Mouse (Mus musculus) heart, embryonic 12.5 days (tissue): ENCODE data around the gene Lrrc32. TPM values are rescaled to one million over a fixed set of nuclear protein-coding genes. Genes with fewer than 3 reads are reported as not detected.

Experiments
- ATAC-seq: fragments of 200-750 bp; cut with Nextera tagmentation; 2 replicates; pipeline ENCODE4 v1.8.0; 2017; ENCODE audit warnings: moderate TSS enrichment, moderate library complexity; ENCODE audit not compliant: insufficient number of reproducible peaks, low FRiP score
- H3K27ac ChIP-seq: fragments of 300-500 bp; sonication (generic); 2 replicates; pipeline ENCODE4 v1.5.1; 2016; ENCODE audit warnings: mild to moderate bottlenecking, moderate library complexity; ENCODE audit not compliant: poor library complexity, severe bottlenecking
- H3K27me3 ChIP-seq: fragments of 300-500 bp; sonication (generic); replicated peaks from 2 replicates; pipeline ENCODE4 v1.6.1; 2016; ENCODE audit warnings: mild to moderate bottlenecking, moderate library complexity
- H3K36me3 ChIP-seq: fragments of 300-500 bp; sonication (generic); 2 replicates; pipeline ENCODE4 v1.6.1; 2016; ENCODE audit warnings: mild to moderate bottlenecking, moderate library complexity
- H3K4me1 ChIP-seq: fragments of 300-500 bp; sonication (generic); replicated peaks from 2 replicates; pipeline ENCODE4 v1.6.1; 2016; ENCODE audit warnings: mild to moderate bottlenecking
- H3K4me2 ChIP-seq: fragments of 300-500 bp; sonication (generic); 2 replicates; pipeline ENCODE4 v1.6.1; 2016; ENCODE audit warnings: mild to moderate bottlenecking, moderate library complexity
- H3K4me3 ChIP-seq: fragments of 300-500 bp; sonication (generic); 2 replicates; pipeline ENCODE4 v1.5.1; 2016; ENCODE audit warnings: mild to moderate bottlenecking
- H3K9ac ChIP-seq: fragments of 300-500 bp; sonication (generic); 2 replicates; pipeline ENCODE4 v1.6.1; 2016; ENCODE audit warnings: mild to moderate bottlenecking, moderate library complexity
- H3K9me3 ChIP-seq: fragments of 300-500 bp; sonication (generic); replicated peaks from 2 replicates; pipeline ENCODE4 v1.6.1; 2016; ENCODE audit warnings: mild to moderate bottlenecking, moderate library complexity
- WGBS: fragments of 180-500 bp; shearing (Covaris S2); methylation state at CpG from one replicate; pipeline ENCODE4 v1.1.7; 2016; 5-methylcytosine and 5-hydroxymethylcytosine counted together
- polyA plus RNA-seq: library from polyadenylated mRNA; unstranded; fragments of >200 nt; fragmentation: Nextera tagmentation; extraction: Ambion mirVana; gene quantifications from 2 replicates; pipeline ENCODE4 v1.2.1, GENCODE M21; 2016

The Lrrc32 gene
- polyA plus RNA-seq, 1 experiment from 2014 or later: 7.5 TPM

DNA sequence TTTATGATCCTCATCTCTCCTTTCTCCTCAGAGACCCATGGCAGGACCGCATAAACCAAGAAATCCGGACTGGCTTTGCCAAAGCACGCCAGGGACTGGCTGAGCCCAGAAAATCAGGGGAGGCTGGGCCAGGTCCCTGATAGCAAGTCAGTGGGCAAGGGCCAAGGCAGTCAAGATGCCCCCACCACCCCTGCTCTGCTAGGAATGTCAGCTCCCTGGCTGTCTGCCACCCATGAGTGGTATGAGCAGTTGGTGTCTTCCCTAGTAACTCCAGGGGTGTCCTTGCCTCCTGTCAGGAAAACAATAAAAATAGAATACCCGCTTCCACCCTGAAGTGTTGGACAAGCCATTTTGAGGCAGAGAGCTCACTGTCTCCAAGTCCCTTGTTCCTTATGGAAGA, 11.9 kb upstream of the Lrrc32 start:
- ATAC-seq: no peak
- Histone ChIP-seq H3K4me2 (no peak overlapping the region), H3K27me3 (peaks cover 12% of the 10 kb centered on the region), H3K9ac (no peak overlapping the region), H3K36me3 (no peaks in the 10 kb centered on the region), H3K27ac (no peak overlapping the region), H3K9me3 (no peaks in the 10 kb centered on the region), H3K4me1 (peaks cover 20% of the 10 kb centered on the region), H3K4me3 (no peak overlapping the region)
- 84% methylated on average over 4 of the region's 4 CpGs for WGBS

- Histone ChIP-seq H3K9me3 (no peaks in the 10 kb centered on the region), H3K27me3 (peaks cover 12% of the 10 kb centered on the region), H3K4me1 (peaks cover 28% of the 10 kb centered on the region), H3K4me2 (no peak overlapping the region), H3K36me3 (no peaks in the 10 kb centered on the region), H3K4me3 (no peak overlapping the region), H3K9ac (no peak overlapping the region), H3K27ac (no peak overlapping the region)
- no peak for ATAC-seq
- 78% methylated on average over 1 of the region's 1 CpGs for WGBS
These were observed 8.6 kb upstream of the Lrrc32 start for GRCm38 (mm10) chr7:98480481-98480880.

DNA sequence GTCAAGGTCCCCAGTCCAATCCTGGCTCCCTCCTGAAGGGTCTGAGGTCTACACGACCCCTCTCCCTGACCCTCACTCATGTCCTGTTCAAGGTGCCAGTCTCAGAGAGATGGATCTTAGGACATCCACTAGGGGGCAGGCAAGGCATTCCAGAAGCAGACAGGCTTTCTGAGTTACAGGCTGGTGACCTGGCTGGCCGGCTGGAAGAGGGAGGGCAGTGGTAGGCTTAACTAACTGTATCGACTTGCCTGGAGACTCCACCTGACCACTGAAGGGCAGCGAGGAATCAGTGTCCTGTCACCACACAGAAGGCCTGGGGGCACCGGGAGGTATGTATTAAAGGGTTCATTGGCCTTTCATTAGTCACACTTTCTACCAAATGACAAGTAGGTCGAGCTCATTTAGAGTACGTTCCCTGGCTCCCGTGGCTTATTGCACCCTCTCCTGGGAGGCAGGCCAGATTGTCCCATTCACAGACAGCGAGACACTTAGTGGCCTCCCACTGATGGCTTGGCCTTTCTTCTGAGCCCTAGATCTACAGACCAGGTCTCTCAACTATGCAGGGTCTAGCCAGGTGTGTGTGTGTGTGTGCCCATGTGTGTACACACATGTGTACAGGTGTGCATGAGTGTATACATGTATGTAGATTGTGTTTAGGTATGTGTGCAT, 7.9 kb upstream of the Lrrc32 start:
- H3K4me1 ChIP-seq: peaks cover 30% of the 10 kb centered on the region

GRCm38 (mm10) chr7:98481861-98482260, 7.2 kb upstream of the Lrrc32 start:
- ATAC-seq: no peak
- Histone ChIP-seq H3K27ac (peak overlapping the region; percentile 72; the same call in 1 of the 2 replicates), H3K4me1 (peaks cover 35% of the 10 kb centered on the region), H3K27me3 (peaks cover 12% of the 10 kb centered on the region), H3K36me3 (no peaks in the 10 kb centered on the region), H3K9ac (no peak overlapping the region), H3K9me3 (no peaks in the 10 kb centered on the region), H3K4me3 (no peak overlapping the region), H3K4me2 (no peak overlapping the region)
- WGBS: 86% methylated on average over 8 of the region's 8 CpGs

More for the DNA sequence above, 7.9 kb upstream of the Lrrc32 start:
- H3K9me3 ChIP-seq: no peaks in the 10 kb centered on the region
- H3K27me3 ChIP-seq: peaks cover 12% of the 10 kb centered on the region
- peak; percentile 30; the same call in 1 of the 2 replicates for ATAC-seq
- no peak overlapping the region for H3K27ac ChIP-seq
- H3K4me2 ChIP-seq: no peak overlapping the region
- 23% methylated on average over 9 of the region's 9 CpGs for WGBS
- H3K4me3 ChIP-seq: no peak overlapping the region
- no peaks in the 10 kb centered on the region for H3K36me3 ChIP-seq
- H3K9ac ChIP-seq: no peak overlapping the region

GRCm38 (mm10) chr7:98482551-98483267, 6.4 kb upstream of the Lrrc32 start:
- Histone ChIP-seq H3K4me1 (peaks cover 32% of the 10 kb centered on the region), H3K9ac (peak overlapping the region; percentile 22), H3K9me3 (no peaks in the 10 kb centered on the region), H3K36me3 (no peaks in the 10 kb centered on the region), H3K4me3 (no peak overlapping the region), H3K27ac (peak overlapping the region; percentile 72), H3K4me2 (peak overlapping the region; percentile 46), H3K27me3 (peaks cover 12% of the 10 kb centered on the region)
- 34% methylated on average over 12 of the region's 12 CpGs for WGBS
- peak; percentile 53 for ATAC-seq

DNA sequence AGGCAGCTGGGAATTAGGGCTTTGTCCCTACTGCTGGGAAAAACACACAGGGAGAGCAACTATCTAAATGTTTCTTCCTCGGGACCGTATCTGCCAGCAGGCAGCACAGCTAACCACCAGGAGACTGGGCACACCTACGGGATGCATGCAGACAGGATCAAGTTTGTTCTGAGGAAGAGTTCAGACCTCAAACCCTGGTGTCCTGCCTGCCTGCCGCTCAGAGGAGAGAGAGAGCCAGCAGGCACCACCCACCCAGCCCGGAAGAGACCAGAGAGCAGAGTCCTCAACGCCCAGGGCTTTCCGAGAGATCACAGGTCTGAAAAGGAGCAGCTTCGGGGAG, 5.8 kb upstream of the Lrrc32 start:
- Histone ChIP-seq H3K9ac (peak overlapping the region; percentile 22), H3K4me2 (peak overlapping the region; percentile 46), H3K9me3 (no peaks in the 10 kb centered on the region), H3K36me3 (no peaks in the 10 kb centered on the region), H3K4me3 (no peak overlapping the region), H3K27me3 (peaks cover 14% of the 10 kb centered on the region), H3K27ac (peak overlapping the region; percentile 72), H3K4me1 (peaks cover 32% of the 10 kb centered on the region)
- no peak for ATAC-seq
- WGBS: 16% methylated on average over 8 of the region's 8 CpGs

DNA sequence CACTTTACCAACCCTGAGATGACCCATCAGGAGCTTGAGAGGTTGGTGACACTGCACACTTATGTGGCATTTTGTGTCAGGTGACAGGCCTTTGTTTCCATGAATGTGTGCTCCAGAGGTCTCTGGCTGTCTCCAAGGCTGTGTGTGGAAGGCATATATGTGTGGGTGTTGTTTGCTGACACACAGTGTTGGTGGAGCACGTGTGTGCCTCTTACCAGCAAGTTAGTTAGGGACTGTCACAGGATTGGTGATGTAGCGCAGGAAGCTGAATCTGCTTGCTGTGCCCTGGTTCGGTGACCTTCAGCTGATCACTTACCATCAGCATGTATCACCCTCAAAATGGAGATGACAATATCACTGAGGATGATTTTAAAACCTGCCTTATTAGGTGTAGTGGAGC, 4.2 kb upstream of the Lrrc32 start:
- Histone ChIP-seq H3K9ac (no peak overlapping the region), H3K9me3 (no peaks in the 10 kb centered on the region), H3K4me2 (no peak overlapping the region), H3K4me1 (peaks cover 42% of the 10 kb centered on the region), H3K27me3 (peaks cover 16% of the 10 kb centered on the region), H3K4me3 (no peak overlapping the region), H3K36me3 (no peaks in the 10 kb centered on the region), H3K27ac (no peak overlapping the region)
- 82% methylated on average over 3 of the region's 3 CpGs for WGBS
- no peak for ATAC-seq

DNA sequence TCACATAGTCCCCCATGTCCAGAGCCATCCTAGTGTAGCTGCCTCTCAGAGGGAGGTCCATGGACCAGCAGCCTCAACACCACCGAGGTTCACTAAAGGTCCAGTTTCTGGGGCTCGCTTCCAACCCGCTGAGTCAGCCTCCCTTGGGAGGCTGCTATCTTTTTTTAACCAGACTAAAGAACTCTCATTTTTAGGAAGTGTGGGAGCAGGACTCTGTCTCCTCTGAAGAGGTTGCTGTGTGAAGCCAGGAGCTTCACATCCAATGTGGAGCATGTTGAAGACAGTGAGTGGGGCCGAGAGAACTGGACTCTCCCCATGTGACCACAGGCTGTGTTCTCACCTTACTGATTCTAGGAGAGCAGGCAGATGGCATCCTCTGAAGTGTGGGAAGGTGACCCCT, 3.6 kb upstream of the Lrrc32 start:
- 54% methylated on average over 4 of the region's 4 CpGs for WGBS
- H3K27ac ChIP-seq: no peak overlapping the region
- ATAC-seq: no peak

DNA sequence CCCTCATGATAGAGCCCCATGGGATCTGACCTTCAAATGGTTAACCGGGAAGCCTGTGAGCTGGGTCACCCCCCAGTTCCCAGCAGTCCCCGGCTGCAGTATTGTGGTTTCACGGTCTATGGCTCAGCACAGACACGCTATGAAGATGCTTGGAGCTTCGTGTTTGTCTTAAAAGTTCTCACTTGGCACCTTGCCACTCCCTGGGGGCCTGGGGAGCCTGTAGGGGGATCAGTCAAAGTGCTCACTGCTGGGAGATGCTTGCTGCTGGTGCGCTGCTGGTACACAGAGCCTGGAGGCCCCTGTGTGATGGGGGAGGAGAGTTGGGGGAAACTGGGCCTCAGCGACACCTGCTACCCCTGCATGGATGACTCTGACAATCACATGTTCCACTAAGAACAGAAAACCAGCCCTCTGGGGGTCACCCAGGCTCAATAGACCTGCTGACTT, 2.6 kb upstream of the Lrrc32 start:
- Histone ChIP-seq H3K4me2 (no peak overlapping the region), H3K27me3 (peaks cover 12% of the 10 kb centered on the region), H3K36me3 (no peaks in the 10 kb centered on the region), H3K27ac (no peak overlapping the region), H3K9ac (0 out of 2 replicates have a peak overlapping the region, but pooled peaks have one; percentile 25), H3K9me3 (no peaks in the 10 kb centered on the region), H3K4me1 (peaks cover 44% of the 10 kb centered on the region), H3K4me3 (no peak overlapping the region)
- no peak for ATAC-seq
- WGBS: 76% methylated on average over 7 of the region's 7 CpGs

More for the DNA sequence above, 3.6 kb upstream of the Lrrc32 start:
- no peak overlapping the region for H3K9ac ChIP-seq
- no peak overlapping the region for H3K4me2 ChIP-seq
- H3K36me3 ChIP-seq: no peaks in the 10 kb centered on the region
- H3K4me1 ChIP-seq: peaks cover 48% of the 10 kb centered on the region
- H3K9me3 ChIP-seq: no peaks in the 10 kb centered on the region
- no peak overlapping the region for H3K4me3 ChIP-seq
- peaks cover 10% of the 10 kb centered on the region for H3K27me3 ChIP-seq

- no peaks in the 10 kb centered on the region for H3K9me3 ChIP-seq
- no peak overlapping the region for H3K27ac ChIP-seq
- no peaks in the 10 kb centered on the region for H3K36me3 ChIP-seq
- H3K4me3 ChIP-seq: no peak overlapping the region
- ATAC-seq: no peak
- H3K27me3 ChIP-seq: peaks cover 12% of the 10 kb centered on the region
- WGBS: 83% methylated on average over 11 of the region's 11 CpGs
- no peak overlapping the region for H3K9ac ChIP-seq
- no peak overlapping the region for H3K4me2 ChIP-seq
- H3K4me1 ChIP-seq: peaks cover 45% of the 10 kb centered on the region
These were observed 1.7 kb upstream of the Lrrc32 start for GRCm38 (mm10) chr7:98487202-98487980.
